Mouse (Mus musculus): ENCODE results near the gene Ccdc85b. TPM values are rescaled to one million over a fixed set of nuclear protein-coding genes. Genes with fewer than 3 reads are reported as not detected.
A peak's percentile ranks its signal among the peaks of the same experiment; 100 is the strongest.

Gene Ccdc85b
- polyA plus RNA-seq, 1 experiment from 2014 or later, result 5.7 TPM

DNA sequence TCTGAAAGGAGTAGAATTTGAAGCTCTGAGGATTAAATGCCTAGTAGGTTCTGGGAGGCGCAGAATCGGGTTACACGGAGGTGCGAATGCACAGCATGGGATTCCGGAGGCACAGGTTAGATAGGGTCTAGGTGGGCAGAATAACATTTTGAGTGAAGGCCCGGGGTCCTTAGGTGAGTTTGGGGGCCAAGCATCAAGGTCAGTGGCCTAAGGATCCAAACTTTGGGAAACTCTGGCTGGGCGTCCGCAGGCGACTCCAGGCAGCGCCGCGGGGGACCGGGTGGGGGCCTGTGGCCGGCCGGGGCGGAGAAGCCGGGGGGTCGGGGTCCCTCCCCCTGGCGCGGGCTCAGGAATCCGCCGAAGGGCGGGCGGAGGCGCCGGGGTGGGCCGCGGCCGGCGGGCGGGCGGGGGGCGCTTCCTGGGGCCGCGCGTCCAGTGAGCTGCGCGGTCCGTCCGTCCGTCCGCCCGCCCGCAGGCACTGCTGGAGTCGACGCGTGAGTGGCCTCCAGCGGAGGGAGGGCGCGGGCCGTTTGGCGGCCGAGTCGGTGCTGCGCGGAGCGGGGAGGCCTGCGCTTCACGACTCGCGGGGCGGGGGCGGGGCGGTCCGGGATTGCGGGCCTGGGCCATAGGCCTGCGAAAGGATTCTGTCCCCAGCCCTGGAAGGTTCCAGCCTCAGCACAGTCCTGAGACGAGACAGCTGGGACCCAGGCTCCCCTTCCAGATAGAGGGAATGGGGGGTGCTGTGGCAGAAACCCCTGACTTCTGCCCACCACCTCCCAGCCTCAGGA lies 16.8 kb upstream of the Ccdc85b start:
- no peaks in the 10 kb centered on the region for H3K9me3 ChIP-seq (replicated peaks; ENCODE audit: control insufficient read depth, low read length)
- no peaks in the 10 kb centered on the region for H3K27me3 ChIP-seq (ENCODE audit: control insufficient read depth, insufficient read depth, low read length)
- peak; percentile 57 for ATAC-seq (ENCODE audit: insufficient read depth, low FRiP score)
- H3K4me2 ChIP-seq (ENCODE audit: low read depth, low read length), result peak overlapping the region; percentile 84
- no peaks in the 10 kb centered on the region for H3K36me3 ChIP-seq (ENCODE audit: control insufficient read depth, insufficient read depth, low read length)
- H3K9ac ChIP-seq (ENCODE audit: low read length), result peak overlapping the region; percentile 80
- peak overlapping the region; percentile 69 for H3K27ac ChIP-seq (ENCODE audit: low read length)
- under 1% methylated on average over 37 of the region's 68 CpGs for WGBS
- H3K4me1 ChIP-seq (ENCODE audit: control insufficient read depth, insufficient read depth, low read length), result peaks cover 13% of the 10 kb centered on the region; the same call in 1 of the 2 replicates
- peak overlapping the region; percentile 53 for H3K4me3 ChIP-seq (replicated peaks; ENCODE audit: low read length)

DNA sequence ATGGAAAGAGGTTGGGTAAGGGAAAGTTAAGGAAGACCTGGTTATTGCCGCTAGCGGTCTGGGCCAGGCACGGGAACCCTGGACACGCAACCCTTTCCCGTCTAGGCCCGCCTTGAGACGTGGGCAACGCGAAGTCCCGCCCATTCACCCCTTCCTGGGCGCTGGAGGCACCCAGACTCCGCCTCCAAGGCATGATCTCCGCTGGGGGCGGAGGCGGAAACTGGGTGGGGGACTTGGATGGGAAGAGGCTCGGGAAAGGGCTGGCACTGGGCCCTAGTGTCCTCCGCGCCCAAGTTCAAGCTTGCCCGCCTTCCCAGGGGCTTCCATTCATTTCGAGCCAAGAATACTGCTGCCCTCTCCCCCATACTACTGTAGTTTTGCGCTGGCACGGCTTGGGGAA lies 16.0 kb upstream of the Ccdc85b start, which contains the start of gene Efemp2:
TSS of gene Efemp2 (plus strand) at position 235 of the 400 bp plus-strand sequence.
- peak within 1 kb of the TSS; percentile 53 for H3K4me3 ChIP-seq (replicated peaks; ENCODE audit: low read length)
- WGBS, result under 1% methylated on average over 22 of the region's 22 CpGs

DNA sequence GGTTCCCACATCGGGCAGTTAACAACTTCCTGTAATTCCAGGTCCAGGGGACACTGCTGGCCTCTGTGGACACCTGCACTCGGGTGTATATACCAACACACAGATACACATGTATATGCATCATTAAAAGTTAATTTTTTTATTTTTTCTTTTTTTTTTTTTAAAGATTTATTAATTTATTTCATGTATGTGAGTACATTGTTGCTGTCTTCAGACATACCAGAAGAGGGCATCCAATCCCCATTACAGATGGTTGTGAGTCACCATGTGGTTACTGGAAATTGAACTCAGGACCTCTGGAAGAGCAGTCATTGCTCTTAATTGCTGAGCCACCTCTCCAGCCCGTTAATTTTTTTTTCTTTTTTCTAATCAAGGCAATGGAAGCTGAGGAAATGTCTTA lies 15.2 kb upstream of the Ccdc85b start:
- H3K9me3 ChIP-seq (replicated peaks; ENCODE audit: control insufficient read depth, low read length), result no peaks in the 10 kb centered on the region
- no peak for ATAC-seq (ENCODE audit: insufficient read depth, low FRiP score)
- no peaks in the 10 kb centered on the region for H3K27me3 ChIP-seq (ENCODE audit: control insufficient read depth, insufficient read depth, low read length)
- WGBS, result 74% methylated on average over 3 of the region's 3 CpGs
- H3K36me3 ChIP-seq (ENCODE audit: control insufficient read depth, insufficient read depth, low read length), result no peaks in the 10 kb centered on the region
- H3K27ac ChIP-seq (ENCODE audit: low read length), result no peak overlapping the region
- H3K4me2 ChIP-seq (ENCODE audit: low read depth, low read length), result no peak overlapping the region
- H3K4me1 ChIP-seq (ENCODE audit: control insufficient read depth, insufficient read depth, low read length), result peaks cover 13% of the 10 kb centered on the region; the same call in 1 of the 2 replicates
- no peak overlapping the region for H3K4me3 ChIP-seq (replicated peaks; ENCODE audit: low read length)
- no peak overlapping the region for H3K9ac ChIP-seq (ENCODE audit: low read length)

More for the DNA sequence above, 16.0 kb upstream of the Ccdc85b start, which contains the start of gene Efemp2:
- Histone ChIP-seq H3K27ac (ENCODE audit: low read length) (peak within 1 kb of the TSS; percentile 69), H3K9ac (ENCODE audit: low read length) (peak within 1 kb of the TSS; percentile 80), H3K36me3 (ENCODE audit: control insufficient read depth, insufficient read depth, low read length) (no peaks in the 10 kb centered on the region), H3K4me2 (ENCODE audit: low read depth, low read length) (peak within 1 kb of the TSS; percentile 84), H3K27me3 (ENCODE audit: control insufficient read depth, insufficient read depth, low read length) (no peaks in the 10 kb centered on the region), H3K9me3 (replicated peaks; ENCODE audit: control insufficient read depth, low read length) (no peaks in the 10 kb centered on the region), H3K4me1 (ENCODE audit: control insufficient read depth, insufficient read depth, low read length) (peaks cover 13% of the 10 kb centered on the region; the same call in 1 of the 2 replicates)
- peak; percentile 86 for ATAC-seq (ENCODE audit: insufficient read depth, low FRiP score)

DNA sequence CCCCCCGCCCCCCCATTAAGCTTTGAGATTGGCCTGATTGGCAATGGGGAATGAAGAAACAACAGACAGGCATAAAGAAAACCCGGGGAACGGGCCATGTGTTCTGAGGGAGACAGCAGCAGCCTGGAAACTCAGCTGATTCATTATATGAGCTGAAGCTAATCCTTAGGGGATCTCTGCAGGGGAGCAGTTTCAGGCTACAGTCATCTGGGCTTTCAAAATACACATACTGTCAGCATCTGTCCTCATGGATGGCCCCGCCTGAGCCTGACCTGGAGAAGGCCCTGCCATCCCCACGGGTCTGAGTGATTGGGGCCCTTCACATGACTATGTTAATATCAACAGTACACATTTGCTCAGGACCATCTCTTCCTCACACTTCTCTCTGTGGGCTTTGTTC lies 14.2 kb upstream of the Ccdc85b start:
- Histone ChIP-seq H3K4me3 (replicated peaks; ENCODE audit: low read length) (no peak overlapping the region), H3K27me3 (ENCODE audit: control insufficient read depth, insufficient read depth, low read length) (no peaks in the 10 kb centered on the region), H3K9ac (ENCODE audit: low read length) (no peak overlapping the region), H3K9me3 (replicated peaks; ENCODE audit: control insufficient read depth, low read length) (no peaks in the 10 kb centered on the region), H3K4me2 (ENCODE audit: low read depth, low read length) (no peak overlapping the region), H3K4me1 (ENCODE audit: control insufficient read depth, insufficient read depth, low read length) (peaks cover 13% of the 10 kb centered on the region; the same call in 1 of the 2 replicates), H3K27ac (ENCODE audit: low read length) (no peak overlapping the region), H3K36me3 (ENCODE audit: control insufficient read depth, insufficient read depth, low read length) (no peaks in the 10 kb centered on the region)
- 45% methylated on average over 5 of the region's 5 CpGs for WGBS
- no peak for ATAC-seq (ENCODE audit: insufficient read depth, low FRiP score)

DNA sequence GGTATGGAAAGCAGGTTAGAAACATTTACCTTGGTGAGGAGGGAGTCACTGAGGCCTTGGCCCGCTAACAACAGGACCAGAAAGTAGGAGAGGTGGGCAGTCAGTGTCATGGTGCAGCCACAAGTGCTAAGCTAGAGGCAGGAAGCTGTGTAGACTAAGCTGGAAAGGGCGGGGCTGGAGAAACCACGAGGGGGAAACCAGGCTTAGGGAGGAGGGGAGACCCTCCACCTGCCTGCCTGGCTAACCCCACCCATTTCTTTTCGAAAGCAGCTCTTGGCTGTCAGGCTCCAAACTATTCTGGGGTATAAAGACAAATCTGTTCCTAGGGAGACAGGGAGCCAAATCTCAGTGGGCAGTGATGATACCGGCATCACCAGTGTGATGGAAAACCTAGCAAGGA lies 10.7 kb upstream of the Ccdc85b start, which contains the start of gene Ctsw:
TSS of gene Ctsw (minus strand) at position 134 of the 400 bp plus-strand sequence.
- Histone ChIP-seq H3K36me3 (ENCODE audit: control insufficient read depth, insufficient read depth, low read length) (peaks cover 18% of the 10 kb centered on the region), H3K27me3 (ENCODE audit: control insufficient read depth, insufficient read depth, low read length) (no peaks in the 10 kb centered on the region), H3K27ac (ENCODE audit: low read length) (no peak within 1 kb of the TSS), H3K4me3 (replicated peaks; ENCODE audit: low read length) (no peak within 1 kb of the TSS), H3K9me3 (replicated peaks; ENCODE audit: control insufficient read depth, low read length) (no peaks in the 10 kb centered on the region), H3K9ac (ENCODE audit: low read length) (peak within 1 kb of the TSS; percentile 7; the same call in 1 of the 2 replicates), H3K4me1 (ENCODE audit: control insufficient read depth, insufficient read depth, low read length) (peaks cover 6% of the 10 kb centered on the region), H3K4me2 (ENCODE audit: low read depth, low read length) (no peak within 1 kb of the TSS)
- no peak for ATAC-seq (ENCODE audit: insufficient read depth, low FRiP score)
- 30% methylated on average over 5 of the region's 5 CpGs for WGBS

DNA sequence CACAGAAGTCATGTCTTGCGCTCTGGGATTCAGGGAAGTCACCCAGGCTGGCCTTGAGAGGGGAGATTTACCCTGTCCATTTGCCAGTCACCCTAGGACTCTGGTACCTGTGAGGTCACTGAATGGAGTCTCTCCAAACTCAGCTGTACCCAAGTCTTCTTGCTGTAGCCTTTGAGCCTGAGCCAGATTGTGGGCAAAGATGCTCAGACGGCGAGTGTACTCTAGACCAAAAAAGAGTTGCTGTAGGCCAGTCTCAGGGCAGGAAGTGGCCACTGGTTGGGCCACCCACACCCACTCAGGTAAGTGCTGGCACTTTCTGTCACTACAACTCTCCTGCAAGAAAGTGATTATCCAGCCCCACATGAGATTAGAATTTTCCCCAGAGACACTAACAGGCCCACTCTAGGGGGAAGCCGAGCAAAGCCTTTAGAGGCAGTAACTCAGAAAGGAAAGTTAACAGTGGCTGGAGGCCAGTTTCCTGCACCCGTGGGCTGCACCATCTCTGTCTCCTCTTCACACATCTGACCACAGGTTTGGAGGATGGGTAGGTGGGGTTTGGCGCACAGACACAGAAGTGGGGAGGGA lies 9.3 kb upstream of the Ccdc85b start:
- ATAC-seq (ENCODE audit: insufficient read depth, low FRiP score), result no peak
- Histone ChIP-seq H3K9ac (ENCODE audit: low read length) (no peak overlapping the region), H3K9me3 (replicated peaks; ENCODE audit: control insufficient read depth, low read length) (no peaks in the 10 kb centered on the region), H3K4me2 (ENCODE audit: low read depth, low read length) (no peak overlapping the region), H3K36me3 (ENCODE audit: control insufficient read depth, insufficient read depth, low read length) (peaks cover 24% of the 10 kb centered on the region), H3K27me3 (ENCODE audit: control insufficient read depth, insufficient read depth, low read length) (no peaks in the 10 kb centered on the region), H3K4me3 (replicated peaks; ENCODE audit: low read length) (no peak overlapping the region), H3K27ac (ENCODE audit: low read length) (no peak overlapping the region), H3K4me1 (ENCODE audit: control insufficient read depth, insufficient read depth, low read length) (peaks cover 6% of the 10 kb centered on the region)
- WGBS, result 88% methylated on average over 6 of the region's 6 CpGs

DNA sequence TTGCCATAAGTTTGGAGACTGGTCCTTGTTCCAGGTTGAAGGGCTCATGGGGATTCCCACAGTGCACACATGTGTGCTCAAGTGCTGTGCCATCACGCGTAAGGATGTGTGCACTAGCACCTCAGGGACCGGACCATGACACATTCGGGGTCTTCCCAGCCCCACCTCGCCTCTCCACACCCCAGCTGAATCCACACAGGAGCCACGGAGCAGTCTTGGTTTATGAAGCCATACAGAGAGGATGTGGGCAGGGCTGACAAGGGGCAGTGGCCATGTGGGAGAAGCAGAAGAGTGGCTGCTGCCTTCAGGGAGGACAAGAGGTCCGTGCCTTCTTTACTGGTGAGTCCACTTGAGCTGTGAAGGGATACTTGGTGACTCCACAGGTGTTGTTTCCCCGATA lies 7.3 kb upstream of the Ccdc85b start:
- Histone ChIP-seq H3K4me3 (replicated peaks; ENCODE audit: low read length) (no peak overlapping the region), H3K27ac (ENCODE audit: low read length) (no peak overlapping the region), H3K9ac (ENCODE audit: low read length) (no peak overlapping the region), H3K4me2 (ENCODE audit: low read depth, low read length) (no peak overlapping the region), H3K4me1 (ENCODE audit: control insufficient read depth, insufficient read depth, low read length) (peaks cover 14% of the 10 kb centered on the region), H3K36me3 (ENCODE audit: control insufficient read depth, insufficient read depth, low read length) (peaks cover 29% of the 10 kb centered on the region), H3K27me3 (ENCODE audit: control insufficient read depth, insufficient read depth, low read length) (no peaks in the 10 kb centered on the region), H3K9me3 (replicated peaks; ENCODE audit: control insufficient read depth, low read length) (no peaks in the 10 kb centered on the region)
- 94% methylated on average over 8 of the region's 8 CpGs for WGBS
- no peak for ATAC-seq (ENCODE audit: insufficient read depth, low FRiP score)

DNA sequence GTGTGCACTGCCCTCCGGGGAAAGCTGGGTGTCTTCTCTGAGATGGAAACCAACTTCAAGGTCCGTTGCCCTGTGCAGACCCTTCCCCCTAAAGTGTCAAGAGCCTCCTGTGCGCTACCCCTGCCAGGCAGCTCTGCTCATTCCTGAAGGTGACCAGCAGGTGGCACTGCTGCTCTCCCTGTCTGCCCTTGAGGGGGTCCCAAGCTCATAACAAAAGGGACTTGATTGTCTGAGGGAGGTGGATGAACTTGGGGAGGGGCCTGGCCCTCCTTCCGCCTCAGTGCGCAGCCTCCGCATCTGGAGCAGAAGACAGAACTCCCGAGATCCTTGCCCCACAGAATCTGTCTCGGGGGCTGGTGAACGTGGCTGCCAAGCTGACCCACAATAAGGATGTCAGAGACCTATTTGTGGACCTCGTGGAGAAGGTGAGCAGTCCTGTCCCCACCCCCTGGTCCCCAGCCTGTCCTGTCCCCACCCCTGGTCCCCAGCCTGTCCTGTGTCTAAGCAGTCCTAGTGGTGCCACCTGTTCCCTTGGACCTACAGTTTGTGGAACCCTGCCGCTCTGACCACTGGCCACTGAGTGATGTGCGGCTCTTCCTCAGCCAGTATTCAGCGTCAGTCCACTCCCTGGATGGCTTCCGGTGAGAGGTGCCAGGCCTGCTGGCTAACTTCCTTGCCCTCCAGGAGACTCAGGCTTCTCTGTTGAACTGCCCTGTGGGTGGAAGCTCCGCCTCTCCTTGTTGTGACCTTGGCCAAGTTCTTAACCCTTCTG lies 6.3 kb upstream of the Ccdc85b start:
- H3K9me3 ChIP-seq (replicated peaks; ENCODE audit: control insufficient read depth, low read length), result no peaks in the 10 kb centered on the region
- ATAC-seq (ENCODE audit: insufficient read depth, low FRiP score), result peak; percentile 15; the same call in 1 of the 2 replicates
- peak overlapping the region; percentile 55 for H3K9ac ChIP-seq (ENCODE audit: low read length)
- peaks cover 29% of the 10 kb centered on the region for H3K36me3 ChIP-seq (ENCODE audit: control insufficient read depth, insufficient read depth, low read length)
- H3K4me1 ChIP-seq (ENCODE audit: control insufficient read depth, insufficient read depth, low read length), result peaks cover 17% of the 10 kb centered on the region
- H3K27ac ChIP-seq (ENCODE audit: low read length), result peak overlapping the region; percentile 14; the same call in 1 of the 2 replicates
- H3K27me3 ChIP-seq (ENCODE audit: control insufficient read depth, insufficient read depth, low read length), result no peaks in the 10 kb centered on the region
- peak overlapping the region; percentile 25 for H3K4me3 ChIP-seq (replicated peaks; ENCODE audit: low read length)
- peak overlapping the region; percentile 46 for H3K4me2 ChIP-seq (ENCODE audit: low read depth, low read length)
- WGBS, result 35% methylated on average over 15 of the region's 15 CpGs

Data from stomach, embryonic 16.5 days (tissue).